Mouse (Mus musculus): Measurements from ENCODE around the gene Krtap10-4.
"Not testable (repeated sequence)": the region's sequence is repeated elsewhere in the genome, so short reads cannot be mapped to it uniquely, and the experiment has no call there.

The Krtap10-4 gene

GRCm38 (mm10) chr10:77826951-77827350 lies at the start of gene Krtap10-4:
Krtap10-4 (minus strand) TSS chr10:77827095.
- in situ Hi-C loops (cut with MboI, MseI): no loop called here

- in situ Hi-C loops (cut with MboI, MseI): no loop called here
Measured at GRCm38 (mm10) chr10:77869651-77870050, 42.8 kb upstream of the Krtap10-4 start.

GRCm38 (mm10) chr10:77867546-77867945 lies 40.7 kb upstream of the Krtap10-4 start:
- in situ Hi-C loops (cut with MboI, MseI): no loop called here

- in situ Hi-C loops (cut with MboI, MseI): no loop called here
Measured at GRCm38 (mm10) chr10:77864762-77865143, 37.9 kb upstream of the Krtap10-4 start.

- in situ Hi-C loops (cut with MboI, MseI): no loop called here
Measured at GRCm38 (mm10) chr10:77864067-77864761, 37.3 kb upstream of the Krtap10-4 start.

GRCm38 (mm10) chr10:77861675-77862074 lies 34.8 kb upstream of the Krtap10-4 start, which contains the start of gene Gm3285:
Gm3285 (plus strand) TSS chr10:77861975.
- in situ Hi-C loops (cut with MboI, MseI): no loop called here

- in situ Hi-C loops (cut with MboI, MseI): no loop called here
Measured at GRCm38 (mm10) chr10:77852559-77852958, 25.7 kb upstream of the Krtap10-4 start, which contains the start of gene Gm10318. Gm10318 (plus strand) TSS chr10:77852859.

GRCm38 (mm10) chr10:77847538-77847937 lies 20.6 kb upstream of the Krtap10-4 start:
- in situ Hi-C loops (cut with MboI, MseI): no loop called here

- in situ Hi-C loops (cut with MboI, MseI): no loop called here
Measured at GRCm38 (mm10) chr10:77846961-77847360, 20.1 kb upstream of the Krtap10-4 start.

GRCm38 (mm10) chr10:77846503-77846902 lies 19.6 kb upstream of the Krtap10-4 start, which contains the start of gene Gm36176:
Gm36176 (plus strand) TSS chr10:77846803.
- in situ Hi-C loops (cut with MboI, MseI): no loop called here

GRCm38 (mm10) chr10:77839006-77839405 lies 12.1 kb upstream of the Krtap10-4 start:
- in situ Hi-C loops (cut with MboI, MseI): no loop called here

GRCm38 (mm10) chr10:77835647-77836046 lies 8.8 kb upstream of the Krtap10-4 start, which contains the start of gene Krtap10-10:
Krtap10-10 (plus strand) TSS chr10:77835947.
- in situ Hi-C loops (cut with MboI, MseI): no loop called here

- in situ Hi-C loops (cut with MboI, MseI): no loop called here
Measured at GRCm38 (mm10) chr10:77819203-77819602, 7.7 kb downstream of the Krtap10-4 start.

- in situ Hi-C loops (cut with MboI, MseI): no loop called here
Measured at GRCm38 (mm10) chr10:77818523-77818922, 8.4 kb downstream of the Krtap10-4 start.

- in situ Hi-C loops (cut with MboI, MseI): no loop called here
Measured at GRCm38 (mm10) chr10:77815514-77815913, 11.4 kb downstream of the Krtap10-4 start.

- in situ Hi-C loops (cut with MboI, MseI): no loop called here
Measured at GRCm38 (mm10) chr10:77814382-77814781, 12.5 kb downstream of the Krtap10-4 start, which contains the start of gene Gm2696. Gm2696 (plus strand) TSS chr10:77814682.

- in situ Hi-C loops (cut with MboI, MseI): no loop called here
Measured at GRCm38 (mm10) chr10:77811743-77812142, 15.2 kb downstream of the Krtap10-4 start, which contains the start of gene Gm9507. Gm9507 (minus strand) TSS chr10:77811843.

GRCm38 (mm10) chr10:77804095-77804494 lies 22.8 kb downstream of the Krtap10-4 start:
- in situ Hi-C loops (cut with MboI, MseI): no loop called here

GRCm38 (mm10) chr10:77798921-77799508 lies 27.9 kb downstream of the Krtap10-4 start, which contains the start of gene Gm19668:
Gm19668 (minus strand) TSS chr10:77799133.
- in situ Hi-C loops (cut with MboI, MseI): no loop called here

- in situ Hi-C loops (cut with MboI, MseI): not testable (repeated sequence)
Measured at GRCm38 (mm10) chr10:77798164-77798920, 28.6 kb downstream of the Krtap10-4 start.

- in situ Hi-C loops (cut with MboI, MseI): no loop called here
Measured at GRCm38 (mm10) chr10:77797677-77798076, 29.2 kb downstream of the Krtap10-4 start.

GRCm38 (mm10) chr10:77794976-77795375 lies 31.9 kb downstream of the Krtap10-4 start, which contains the start of gene Gm9639:
Gm9639 (minus strand) TSS chr10:77795076.
- in situ Hi-C loops (cut with MboI, MseI): no loop called here
